Mouse (Mus musculus) liver, postnatal 0 days (tissue): ENCODE measurements around the gene Osbpl2. TPM values are rescaled to one million over a fixed set of nuclear protein-coding genes. Genes with fewer than 3 reads are reported as not detected.

Experiments
- ATAC-seq: fragments of 200-750 bp; cut with Nextera tagmentation; 2 replicates; pipeline ENCODE4 v1.8.0; 2017; ENCODE audit warnings: mild to moderate bottlenecking, moderate library complexity
- DNase-seq: peaks from one replicate; pipeline ENCODE4 v3.0.0-alpha.2; 2016
- H3K27ac ChIP-seq: fragments of 300-500 bp; sonication (generic); 2 replicates; pipeline ENCODE4 v1.5.1; 2014; ENCODE audit warnings: antibody characterized with exemption, moderate library complexity, mild to moderate bottlenecking, low read depth
- H3K27me3 ChIP-seq: fragments of 300-500 bp; sonication (generic); 2 replicates; pipeline ENCODE4 v1.6.1; 2014; ENCODE audit warnings: low read length, control low read depth, mixed read lengths; ENCODE audit not compliant: insufficient read depth
- H3K36me3 ChIP-seq: fragments of 300-500 bp; sonication (generic); replicated peaks from 2 replicates; pipeline ENCODE4 v1.6.1; 2014; ENCODE audit warnings: mild to moderate bottlenecking, control low read depth, low read length, moderate library complexity, mixed read lengths; ENCODE audit not compliant: insufficient read depth
- H3K4me1 ChIP-seq: fragments of 300-500 bp; sonication (generic); 2 replicates; pipeline ENCODE4 v1.6.1; 2014; ENCODE audit warnings: antibody characterized with exemption, mild to moderate bottlenecking, control low read depth; ENCODE audit not compliant: insufficient read depth
- H3K4me2 ChIP-seq: fragments of 300-500 bp; sonication (generic); 2 replicates; pipeline ENCODE4 v1.6.1; 2014; ENCODE audit warnings: low read depth, mild to moderate bottlenecking, low read length, moderate library complexity, mixed read lengths
- H3K4me3 ChIP-seq: fragments of 300-500 bp; sonication (generic); 2 replicates; pipeline ENCODE4 v1.5.1; 2014; ENCODE audit warnings: low read depth, low read length
- H3K9ac ChIP-seq: fragments of 300-500 bp; sonication (generic); replicated peaks from 2 replicates; pipeline ENCODE4 v1.6.1; 2014; ENCODE audit warnings: mild to moderate bottlenecking, moderate library complexity
- H3K9me3 ChIP-seq: fragments of 300-500 bp; sonication (generic); 2 replicates; pipeline ENCODE4 v1.6.1; 2016; ENCODE audit warnings: mild to moderate bottlenecking, control low read depth, low read length, mixed read lengths
- CTCF ChIP-seq: sonication (generic); IDR thresholded peaks from 2 replicates; pipeline ENCODE4 v1.5.1; 2016; ENCODE audit warnings: antibody characterized with exemption, low read depth
- EP300 ChIP-seq: IDR thresholded peaks from 2 replicates; pipeline ENCODE4 v1.6.1; 2016; ENCODE audit warnings: antibody characterized with exemption, low read depth, mild to moderate bottlenecking
- WGBS: fragments of 180-500 bp; shearing (Covaris S2); extraction: QIAGEN DNeasy Blood & Tissue Kit; methylation state at CpG from one replicate; pipeline ENCODE4 v1.1.7; 2014; ENCODE audit not compliant: insufficient replicate concordance; 5-methylcytosine and 5-hydroxymethylcytosine counted together
- polyA plus RNA-seq: library from polyadenylated mRNA; unstranded; fragments of >200 nt; fragmentation: Nextera tagmentation; extraction: Ambion mirVana; gene quantifications from 2 replicates; pipeline ENCODE4 v1.2.1, GENCODE M21; 2015

Gene Osbpl2
- polyA plus RNA-seq, 1 experiment from 2014 or later = 10.5 TPM

DNA sequence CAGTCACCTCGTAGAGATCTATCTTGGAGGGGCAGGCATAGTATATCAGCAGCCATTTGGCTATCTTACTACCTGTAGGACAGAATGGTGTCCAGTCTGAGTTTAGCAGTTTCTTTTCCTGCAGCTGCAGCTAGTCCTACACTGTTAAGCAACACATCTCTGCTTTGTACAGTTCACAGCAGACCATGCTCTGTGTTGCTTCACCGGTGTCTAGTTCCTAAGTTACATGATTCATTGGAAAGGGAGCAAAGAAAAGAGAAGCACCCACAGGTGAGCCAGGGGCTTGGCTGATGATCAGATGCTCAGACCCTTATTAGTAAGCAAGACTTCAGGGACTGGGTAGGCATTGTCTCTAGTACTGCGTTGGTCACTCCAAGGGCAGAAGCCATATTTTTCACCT is 14.8 kb downstream of the Osbpl2 start:
- H3K27me3 ChIP-seq = no peaks in the 10 kb centered on the region
- H3K27ac ChIP-seq = no peak overlapping the region
- ATAC-seq (peak; percentile 23; the same call in 1 of the 2 replicates), DNase-seq (no peak)
- H3K4me2 ChIP-seq = no peak overlapping the region
- no peaks in the 10 kb centered on the region for H3K9me3 ChIP-seq
- no peak overlapping the region for H3K9ac ChIP-seq
- H3K4me1 ChIP-seq = peaks cover 4% of the 10 kb centered on the region; the same call in 1 of the 2 replicates
- WGBS = 71% methylated on average over 3 of the region's 3 CpGs
- H3K4me3 ChIP-seq = no peak overlapping the region
- peaks cover 10% of the 10 kb centered on the region for H3K36me3 ChIP-seq
- TF ChIP-seq EP300 = no peak
- no peak for TF ChIP-seq CTCF

- Histone ChIP-seq H3K4me3 (no peak overlapping the region), H3K27me3 (no peaks in the 10 kb centered on the region), H3K27ac (no peak overlapping the region), H3K9ac (no peak overlapping the region), H3K36me3 (peaks cover 20% of the 10 kb centered on the region), H3K4me2 (no peak overlapping the region), H3K9me3 (no peaks in the 10 kb centered on the region), H3K4me1 (peaks cover 4% of the 10 kb centered on the region; the same call in 1 of the 2 replicates)
- no peak for ATAC-seq
- TF ChIP-seq CTCF (no peak), EP300 (no peak)
- no peak for DNase-seq
- 63% methylated on average over 5 of the region's 5 CpGs for WGBS
Observed at GRCm38 (mm10) chr2:180135414-180135813, 16.3 kb downstream of the Osbpl2 start.

DNA sequence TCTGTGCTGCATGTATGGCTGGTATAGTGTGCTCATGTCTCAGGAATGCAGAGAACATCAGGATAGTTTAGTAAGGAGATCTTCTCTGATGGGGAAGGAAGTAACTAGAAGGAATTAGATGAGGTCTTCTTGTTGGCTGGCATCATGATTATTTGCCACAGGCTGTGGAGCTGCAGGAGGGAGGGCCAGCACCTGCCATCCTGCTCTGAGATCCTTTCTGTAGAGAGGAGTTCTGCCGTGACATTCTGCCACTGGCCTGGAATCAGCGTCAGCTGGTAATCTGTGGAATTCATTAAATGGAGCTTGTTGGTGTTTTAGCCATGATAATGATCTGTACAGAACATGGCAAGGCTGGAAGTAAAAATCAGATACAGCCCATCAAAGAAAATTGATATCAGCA is 27.0 kb downstream of the Osbpl2 start:
- Histone ChIP-seq H3K4me1 (no peaks in the 10 kb centered on the region), H3K9ac (no peak overlapping the region), H3K27ac (no peak overlapping the region), H3K4me3 (no peak overlapping the region), H3K27me3 (no peaks in the 10 kb centered on the region), H3K36me3 (peaks cover 67% of the 10 kb centered on the region), H3K9me3 (no peaks in the 10 kb centered on the region), H3K4me2 (no peak overlapping the region)
- ATAC-seq (no peak), DNase-seq (no peak)
- TF ChIP-seq EP300 (no peak), CTCF (no peak)
- 75% methylated on average over 2 of the region's 2 CpGs for WGBS

DNA sequence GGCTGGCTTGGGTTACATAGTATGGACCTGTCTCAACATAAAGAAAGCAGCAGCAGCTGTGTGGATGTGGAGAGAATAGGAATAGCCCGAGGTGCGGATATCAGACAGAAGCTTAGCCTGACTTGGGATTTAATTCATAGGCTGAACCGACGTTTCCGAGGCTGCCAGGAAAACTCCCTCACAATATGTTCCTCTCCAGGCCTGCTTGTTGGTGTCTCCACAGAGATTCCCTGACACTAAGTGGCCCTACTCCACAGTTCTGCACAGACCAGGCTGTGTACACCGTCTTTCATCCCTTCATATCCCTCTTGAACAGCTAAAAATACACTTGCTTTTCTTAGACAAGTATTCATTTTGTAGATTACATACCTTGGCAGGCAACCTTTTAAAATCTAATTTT is 28.3 kb downstream of the Osbpl2 start:
- WGBS = 86% methylated on average over 6 of the region's 6 CpGs
- no peak overlapping the region for H3K4me3 ChIP-seq
- no peaks in the 10 kb centered on the region for H3K4me1 ChIP-seq
- no peak overlapping the region for H3K4me2 ChIP-seq
- TF ChIP-seq CTCF (no peak), EP300 (no peak)
- no peak overlapping the region for H3K9ac ChIP-seq
- no peak overlapping the region for H3K27ac ChIP-seq
- no peaks in the 10 kb centered on the region for H3K27me3 ChIP-seq
- DNase-seq = no peak
- no peak for ATAC-seq
- peaks cover 71% of the 10 kb centered on the region for H3K36me3 ChIP-seq
- no peaks in the 10 kb centered on the region for H3K9me3 ChIP-seq

DNA sequence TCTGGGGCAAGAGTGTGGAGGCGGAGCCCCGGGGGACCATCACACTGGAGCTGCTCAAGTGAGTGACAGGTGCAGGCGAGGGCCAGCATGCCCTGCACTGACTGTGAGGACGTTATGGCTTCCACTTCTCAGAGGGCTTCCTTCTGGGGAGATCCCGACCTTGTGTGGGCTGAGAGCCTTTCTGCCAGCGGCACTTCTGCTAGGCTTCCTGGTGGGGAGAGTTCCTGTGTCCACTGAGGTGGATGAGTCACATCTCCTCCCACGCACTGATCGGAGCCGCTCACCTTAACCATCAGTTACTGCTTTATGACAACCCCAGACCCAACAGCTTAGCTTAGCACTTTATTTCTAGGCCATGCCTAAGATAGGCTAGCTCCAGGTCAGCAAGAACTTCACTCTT is 29.4 kb downstream of the Osbpl2 start:
- H3K9ac ChIP-seq = no peak overlapping the region
- H3K27me3 ChIP-seq = no peaks in the 10 kb centered on the region
- no peaks in the 10 kb centered on the region for H3K4me1 ChIP-seq
- TF ChIP-seq EP300 (no peak), CTCF (no peak)
- H3K27ac ChIP-seq = no peak overlapping the region
- DNase-seq (no peak), ATAC-seq (no peak)
- H3K9me3 ChIP-seq = no peaks in the 10 kb centered on the region
- no peak overlapping the region for H3K4me3 ChIP-seq
- H3K36me3 ChIP-seq = peaks cover 75% of the 10 kb centered on the region
- H3K4me2 ChIP-seq = no peak overlapping the region
- 78% methylated on average over 9 of the region's 9 CpGs for WGBS

GRCm38 (mm10) chr2:180154796-180155195 is 35.7 kb downstream of the Osbpl2 start:
- peaks cover 64% of the 10 kb centered on the region for H3K36me3 ChIP-seq
- ATAC-seq = no peak
- TF ChIP-seq CTCF (no peak), EP300 (no peak)

GRCm38 (mm10) chr2:180158627-180159026 is 39.5 kb downstream of the Osbpl2 start:
- no peak overlapping the region for H3K9ac ChIP-seq
- no peaks in the 10 kb centered on the region for H3K27me3 ChIP-seq
- H3K36me3 ChIP-seq = peaks cover 65% of the 10 kb centered on the region
- H3K27ac ChIP-seq = no peak overlapping the region
- 76% methylated on average over 3 of the region's 3 CpGs for WGBS
- DNase-seq = no peak
- H3K9me3 ChIP-seq = no peaks in the 10 kb centered on the region
- no peak overlapping the region for H3K4me2 ChIP-seq
- no peaks in the 10 kb centered on the region for H3K4me1 ChIP-seq
- TF ChIP-seq CTCF (no peak), EP300 (no peak)
- ATAC-seq = no peak
- H3K4me3 ChIP-seq = no peak overlapping the region

More at GRCm38 (mm10) chr2:180154796-180155195, 35.7 kb downstream of the Osbpl2 start:
- 76% methylated on average over 3 of the region's 3 CpGs for WGBS
- Histone ChIP-seq H3K4me3 (no peak overlapping the region), H3K4me1 (no peaks in the 10 kb centered on the region), H3K9ac (no peak overlapping the region), H3K4me2 (no peak overlapping the region), H3K27me3 (no peaks in the 10 kb centered on the region), H3K9me3 (no peaks in the 10 kb centered on the region), H3K27ac (no peak overlapping the region)
- no peak for DNase-seq
